Mouse (Mus musculus) CH12.LX (cell line): ENCODE data around the gene Klhl23. TPM values are rescaled to one million over a fixed set of nuclear protein-coding genes. Genes with fewer than 3 reads are reported as not detected.

Experiments used
- DNase-seq: peaks from one replicate; pipeline ENCODE4 v3.0.0-alpha.2; 2013; ENCODE audit errors: extremely low read depth
- H3K27ac ChIP-seq: 2 replicates; pipeline ENCODE4 v1.5.1; 2012; ENCODE audit warnings: low read depth, mild to moderate bottlenecking, control low read depth, moderate library complexity; ENCODE audit not compliant: insufficient read depth
- H3K27me3 ChIP-seq: replicated peaks from 2 replicates; pipeline ENCODE3; 2012; ENCODE audit warnings: inconsistent platforms
- H3K36me3 ChIP-seq, 2 experiments: replicated peaks in 1 of 2; 2 replicates each; pipeline versions ENCODE3 to v1.6.1; 2012; ENCODE audit warnings: inconsistent platforms in 1 of 2, low read length in 1 of 2, mild to moderate bottlenecking in 1 of 2, mixed read lengths in 1 of 2, moderate library complexity in 1 of 2; ENCODE audit not compliant: control insufficient read depth in 1 of 2, insufficient read depth in 1 of 2
- H3K4me1 ChIP-seq, 2 experiments: 2 replicates each; pipeline ENCODE4 v1.6.1; 2012; ENCODE audit warnings: inconsistent platforms in 1 of 2, moderate library complexity in 1 of 2; ENCODE audit not compliant: insufficient read depth in 2 of 2, control insufficient read depth in 1 of 2
- H3K4me2 ChIP-seq: 2 replicates; pipeline ENCODE4 v1.6.1; 2012; ENCODE audit warnings: low read depth, mild to moderate bottlenecking, control low read depth; ENCODE audit not compliant: poor library complexity, insufficient read depth, severe bottlenecking
- H3K4me3 ChIP-seq, 3 experiments: fragments of 150-350 bp in 1 of 3; sonication (generic) in 1 of 3; replicated peaks in 1 of 3; 2 replicates each; pipeline versions ENCODE3 to v1.5.1; 2011 to 2012; ENCODE audit warnings: low read depth in 2 of 3, low read length in 2 of 3, mild to moderate bottlenecking in 2 of 3, moderate library complexity in 2 of 3, control low read depth in 1 of 3, improper control_type of control experiment in 1 of 3, inconsistent platforms in 1 of 3, mixed read lengths in 1 of 3; ENCODE audit not compliant: poor library complexity in 1 of 3
- H3K79me2 ChIP-seq: replicated peaks from 2 replicates; pipeline ENCODE4 v1.6.1; 2012; ENCODE audit warnings: mild to moderate bottlenecking, moderate library complexity; ENCODE audit not compliant: control insufficient read depth, poor library complexity, insufficient read depth, severe bottlenecking; ENCODE audit errors: extremely low read depth
- H3K9ac ChIP-seq: 2 replicates; pipeline ENCODE4 v1.6.1; 2012; ENCODE audit warnings: low read depth, mild to moderate bottlenecking, control low read depth, moderate library complexity; ENCODE audit not compliant: insufficient read depth
- H3K9me3 ChIP-seq: replicated peaks from 2 replicates; pipeline ENCODE3; 2012; ENCODE audit warnings: low read length, inconsistent platforms, mixed read lengths
- BHLHE40 ChIP-seq: IDR thresholded peaks from 2 replicates; pipeline ENCODE4 v1.6.1; 2011; ENCODE audit warnings: mild to moderate bottlenecking, low read depth, low read length, improper control_type of control experiment
- CHD2 ChIP-seq: IDR thresholded peaks from 2 replicates; pipeline ENCODE4 v1.6.1; 2011; ENCODE audit warnings: low read length, improper control_type of control experiment
- CTCF ChIP-seq, 2 experiments: IDR thresholded peaks in 1 of 2; conservative IDR thresholded peaks in 1 of 2; 2 replicates each; pipeline ENCODE4 v1.5.1; 2011 to 2012; ENCODE audit warnings: low read depth in 2 of 2, low read length in 2 of 2, improper control_type of control experiment in 1 of 2, inconsistent platforms in 1 of 2, mild to moderate bottlenecking in 1 of 2, moderate library complexity in 1 of 2
- E2F4 ChIP-seq: IDR thresholded peaks from 2 replicates; pipeline ENCODE4 v1.6.1; 2011; ENCODE audit warnings: low read depth, low read length, improper control_type of control experiment; ENCODE audit not compliant: insufficient replicate concordance
- ELF1 ChIP-seq: IDR thresholded peaks from 2 replicates; pipeline ENCODE4 v1.6.1; 2014; ENCODE audit warnings: low read depth, mild to moderate bottlenecking, inconsistent platforms, low read length, improper control_type of control experiment
- ETS1 ChIP-seq: conservative IDR thresholded peaks from 2 replicates; pipeline ENCODE4 v1.6.1; 2012; ENCODE audit warnings: low read depth, mild to moderate bottlenecking, inconsistent platforms, low read length, improper control_type of control experiment, moderate library complexity
- GABPA ChIP-seq: IDR thresholded peaks from 2 replicates; pipeline ENCODE4 v1.6.1; 2012; ENCODE audit warnings: low read depth, low read length, improper control_type of control experiment, inconsistent platforms; ENCODE audit not compliant: insufficient replicate concordance
- HCFC1 ChIP-seq: IDR thresholded peaks from 2 replicates; pipeline ENCODE4 v1.6.1; 2012; ENCODE audit warnings: low read depth, mild to moderate bottlenecking, inconsistent platforms, low read length, improper control_type of control experiment
- IRF4 ChIP-seq: IDR thresholded peaks from 2 replicates; pipeline ENCODE4 v1.6.1; 2014; ENCODE audit warnings: low read depth, mild to moderate bottlenecking, inconsistent platforms, low read length, improper control_type of control experiment
- JUN ChIP-seq: IDR thresholded peaks from 2 replicates; pipeline ENCODE4 v1.6.1; 2011; ENCODE audit warnings: low read depth, mild to moderate bottlenecking, low read length, improper control_type of control experiment, moderate library complexity; ENCODE audit not compliant: insufficient read depth
- JUND ChIP-seq: conservative IDR thresholded peaks from 2 replicates; pipeline ENCODE4 v1.6.1; 2011; ENCODE audit warnings: low read depth, low read length, improper control_type of control experiment
- KAT2A ChIP-seq: IDR thresholded peaks from 2 replicates; pipeline ENCODE4 v1.6.1; 2012; ENCODE audit warnings: low read length, improper control_type of control experiment, inconsistent platforms; ENCODE audit not compliant: insufficient replicate concordance
- MAFK ChIP-seq: IDR thresholded peaks from 2 replicates; pipeline ENCODE4 v1.6.1; 2011; ENCODE audit warnings: low read length, improper control_type of control experiment; ENCODE audit not compliant: insufficient replicate concordance
- MAX ChIP-seq: IDR thresholded peaks from 2 replicates; pipeline ENCODE4 v1.6.1; 2011; ENCODE audit warnings: low read length, improper control_type of control experiment
- MEF2A ChIP-seq: IDR thresholded peaks from 2 replicates; pipeline ENCODE4 v1.6.1; 2014; ENCODE audit warnings: low read depth, mild to moderate bottlenecking, inconsistent platforms, low read length, improper control_type of control experiment, borderline replicate concordance
- MXI1 ChIP-seq: IDR thresholded peaks from 2 replicates; pipeline ENCODE4 v1.6.1; 2011; ENCODE audit warnings: mild to moderate bottlenecking, low read depth, low read length, improper control_type of control experiment
- MYC ChIP-seq: IDR thresholded peaks from 2 replicates; pipeline ENCODE4 v1.6.1; 2011; ENCODE audit warnings: low read depth, mild to moderate bottlenecking, improper control_type of control experiment, low read length
- NELFE ChIP-seq: IDR thresholded peaks from 2 replicates; pipeline ENCODE4 v1.6.1; 2011; ENCODE audit warnings: low read depth, low read length, improper control_type of control experiment
- PAX5 ChIP-seq: IDR thresholded peaks from 2 replicates; pipeline ENCODE4 v1.6.1; 2012; ENCODE audit warnings: low read length, inconsistent platforms, mixed read lengths
- POLR2A ChIP-seq: IDR thresholded peaks from 2 replicates; pipeline ENCODE4 v1.6.1; 2011; ENCODE audit warnings: low read depth, mild to moderate bottlenecking, improper control_type of control experiment, low read length
- POLR2AphosphoS2 ChIP-seq: IDR thresholded peaks from 2 replicates; pipeline ENCODE4 v1.6.1; 2011; ENCODE audit warnings: low read depth, low read length, improper control_type of control experiment
- RAD21 ChIP-seq: IDR thresholded peaks from 2 replicates; pipeline ENCODE4 v1.6.1; 2011; ENCODE audit warnings: low read depth, mild to moderate bottlenecking, low read length, improper control_type of control experiment, moderate library complexity
- RCOR1 ChIP-seq: conservative IDR thresholded peaks from 2 replicates; pipeline ENCODE4 v1.6.1; 2012; ENCODE audit warnings: low read depth, mild to moderate bottlenecking, inconsistent platforms, low read length, improper control_type of control experiment
- SIN3A ChIP-seq: IDR thresholded peaks from 2 replicates; pipeline ENCODE4 v1.6.1; 2012; ENCODE audit warnings: low read length, improper control_type of control experiment, inconsistent platforms
- SMC3 ChIP-seq: IDR thresholded peaks from 2 replicates; pipeline ENCODE4 v1.6.1; 2011; ENCODE audit warnings: low read depth, low read length, improper control_type of control experiment
- TBP ChIP-seq: conservative IDR thresholded peaks from 2 replicates; pipeline ENCODE4 v1.6.1; 2011; ENCODE audit warnings: low read depth, low read length, improper control_type of control experiment
- TCF12 ChIP-seq: IDR thresholded peaks from 2 replicates; pipeline ENCODE4 v1.6.1; 2014; ENCODE audit warnings: low read depth, mild to moderate bottlenecking, inconsistent platforms, low read length, improper control_type of control experiment
- UBTF ChIP-seq: IDR thresholded peaks from 2 replicates; pipeline ENCODE4 v1.6.1; 2012; ENCODE audit warnings: low read depth, mild to moderate bottlenecking, inconsistent platforms, low read length, improper control_type of control experiment, moderate library complexity
- USF1 ChIP-seq: IDR thresholded peaks from 2 replicates; pipeline ENCODE4 v1.6.1; 2014; ENCODE audit warnings: low read depth, mild to moderate bottlenecking, inconsistent platforms, low read length, improper control_type of control experiment
- USF2 ChIP-seq: conservative IDR thresholded peaks from 2 replicates; pipeline ENCODE4 v1.6.1; 2011; ENCODE audit warnings: low read depth, low read length, improper control_type of control experiment
- ZC3H11A ChIP-seq: IDR thresholded peaks from 2 replicates; pipeline ENCODE4 v1.6.1; 2012; ENCODE audit warnings: low read depth, mild to moderate bottlenecking, inconsistent platforms, low read length, improper control_type of control experiment
- ZMIZ1 ChIP-seq: IDR thresholded peaks from 2 replicates; pipeline ENCODE4 v1.6.1; 2012; ENCODE audit warnings: low read depth, mild to moderate bottlenecking, inconsistent platforms, low read length, improper control_type of control experiment
- ZNF384 ChIP-seq: IDR thresholded peaks from 2 replicates; pipeline ENCODE4 v1.6.1; 2012; ENCODE audit warnings: low read depth, low read length, improper control_type of control experiment, inconsistent platforms
- dilution Hi-C: fragments of 300-500 bp; cut with MboI; formaldehyde crosslinking; loops from 2 replicates; pipeline ENCODE4 v1.14.3; 2020; ENCODE audit warnings: low sequenced_read_pairs; ENCODE audit not compliant: extremely low pct_unique_long_range_greater_than_20kb, extremely low pct_ligation_motif_present
- in situ Hi-C: fragments of 300-500 bp; cut with MboI; formaldehyde crosslinking; loops from 3 replicates; pipeline ENCODE4 v1.14.3; 2019; ENCODE audit warnings: low sequenced_read_pairs, low pct_ligation_motif_present, low pct_unique_long_range_greater_than_20kb, mixed read lengths
- polyA plus RNA-seq: library from polyadenylated mRNA; unstranded; fragments of >175 nt; gene quantifications from 2 replicates; pipeline ENCODE4 v1.2.1, GENCODE M21; 2012; ENCODE audit warnings: low read depth; ENCODE audit not compliant: insufficient read length
- total RNA-seq, 2 experiments: library from RNA; depleted of rRNA; stranded (reverse); fragments of 300-350 nt in 1 of 2; fragments of >200 nt in 1 of 2; gene quantifications; 2 replicates each; pipeline ENCODE4 v1.2.3; 2012 to 2014

Klhl23 gene
- total and polyA plus RNA-seq, 3 experiments = 0.05 to 0.34 (median 0.09) TPM

DNA sequence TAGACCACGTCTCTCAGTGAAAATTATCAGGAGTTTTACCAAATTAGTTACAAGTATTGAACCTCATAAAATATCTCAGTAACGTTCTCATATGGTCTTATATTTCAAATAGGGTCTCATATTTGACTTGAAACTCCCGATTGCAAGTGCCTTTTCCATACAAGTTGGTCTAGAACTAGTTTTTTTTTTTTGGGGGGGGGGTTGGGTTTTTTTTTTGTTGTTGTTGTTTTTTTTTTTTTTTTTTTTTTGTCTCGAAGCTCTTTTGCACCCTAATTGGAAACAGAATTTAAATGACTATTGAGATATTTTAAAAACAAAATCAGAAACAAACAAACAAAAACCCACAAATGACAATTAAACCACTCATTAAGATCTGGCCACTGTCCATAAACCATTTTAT, 31.0 kb upstream of the Klhl23 start:
- Histone ChIP-seq H3K9me3 (no peaks in the 10 kb centered on the region), H3K9ac (peak overlapping the region; percentile 17; the same call in 1 of the 2 replicates), H3K4me3 (peak overlapping the region; percentile 76 to 86 (median 81)), H3K27me3 (no peaks in the 10 kb centered on the region), H3K4me2 (peak overlapping the region; percentile 77), H3K4me1 (peaks cover 0 to 16% of the 10 kb centered on the region in 2 experiments; a peak in 1 of 4 replicates), H3K36me3 (peaks cover 12 to 34% of the 10 kb centered on the region in 2 experiments), H3K79me2 (no peaks in the 10 kb centered on the region; the same call in 1 of the 2 replicates), H3K27ac (no peak overlapping the region)
- no peak for DNase-seq
- in situ Hi-C loops = loop anchor here (25.0 kb wide), 1 partner anchor 153 kb away; the partner anchor contains the start of gene Bbs5
- dilution Hi-C loops = no loop called here
- TF ChIP-seq ZNF384 (peak; percentile 68), SIN3A (no peak)

DNA sequence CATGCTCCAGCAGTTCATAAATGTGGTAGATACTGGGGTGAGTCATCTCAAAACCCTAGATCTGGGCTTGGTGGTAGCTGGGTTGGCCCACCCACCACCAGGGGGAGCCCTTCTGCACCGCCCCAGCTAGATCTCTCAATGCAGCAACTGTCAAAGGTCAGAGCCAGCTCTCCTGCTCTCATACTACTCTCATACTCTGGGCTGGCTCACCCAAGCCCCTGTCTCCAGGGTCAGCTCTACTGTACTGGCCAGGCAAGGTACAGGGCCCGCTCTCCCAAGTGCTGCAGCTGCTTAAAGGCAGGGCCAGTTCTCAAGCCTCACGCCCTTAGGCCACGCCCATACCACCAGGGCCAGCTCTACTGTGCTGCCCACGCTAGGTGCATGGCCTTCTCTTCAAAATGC, 18.8 kb upstream of the Klhl23 start:
- H3K27ac ChIP-seq = no peak overlapping the region
- no peaks in the 10 kb centered on the region for H3K27me3 ChIP-seq
- 0 out of 2 replicates have a peak overlapping the region, but pooled peaks have one; percentile 37 for H3K4me2 ChIP-seq
- dilution Hi-C loops = no loop called here
- in situ Hi-C loops = no loop called here
- no peaks in the 10 kb centered on the region for H3K9me3 ChIP-seq
- H3K4me3 ChIP-seq = peak overlapping the region in 1 of 3 experiments; percentile 33
- peak; percentile 76 for DNase-seq
- H3K9ac ChIP-seq = no peak overlapping the region
- no peaks in the 10 kb centered on the region for H3K36me3 ChIP-seq
- H3K79me2 ChIP-seq = no peaks in the 10 kb centered on the region
- H3K4me1 ChIP-seq = peaks cover 4 to 13% of the 10 kb centered on the region in 2 experiments
- TF ChIP-seq PAX5 (no peak), E2F4 (no peak), MYC (no peak), NELFE (no peak), CHD2 (no peak), HCFC1 (no peak), USF1 (no peak), TBP (no peak), MAX (no peak), MEF2A (no peak), KAT2A (no peak), SIN3A (no peak), USF2 (no peak), RAD21 (peak; percentile 38), JUND (peak; percentile 85), BHLHE40 (0 out of 2 replicates have a peak, but pooled peaks have one; percentile 6), ZMIZ1 (no peak), TCF12 (no peak), RCOR1 (no peak), SMC3 (peak; percentile 59), MAFK (no peak), CTCF (conservative IDR thresholded peaks at IDR 0.05 in 1 of 2, IDR thresholded peaks at IDR 0.05 in 1 of 2; ENCODE audit: low read depth in 2 of 2, low read length in 2 of 2) (peak; percentile 83 to 84), IRF4 (peak; percentile 88), JUN (peak; percentile 34; the same call in 1 of the 2 replicates), ZNF384 (no peak), ZC3H11A (no peak), GABPA (no peak), POLR2AphosphoS2 (no peak), ELF1 (no peak), POLR2A (no peak), MXI1 (no peak), UBTF (no peak), ETS1 (no peak)
